Mouse (Mus musculus) embryo, embryonic 11 days (tissue): ENCODE measurements around the gene Lgals9.

Source experiments
- DNase-seq: peaks from one replicate; pipeline ENCODE4 v3.0.0-alpha.2; 2015

The Lgals9 gene

GRCm38 (mm10) chr11:78916410-78916809 is 68.3 kb downstream of the Lgals9 start:
- no peak for DNase-seq

DNA sequence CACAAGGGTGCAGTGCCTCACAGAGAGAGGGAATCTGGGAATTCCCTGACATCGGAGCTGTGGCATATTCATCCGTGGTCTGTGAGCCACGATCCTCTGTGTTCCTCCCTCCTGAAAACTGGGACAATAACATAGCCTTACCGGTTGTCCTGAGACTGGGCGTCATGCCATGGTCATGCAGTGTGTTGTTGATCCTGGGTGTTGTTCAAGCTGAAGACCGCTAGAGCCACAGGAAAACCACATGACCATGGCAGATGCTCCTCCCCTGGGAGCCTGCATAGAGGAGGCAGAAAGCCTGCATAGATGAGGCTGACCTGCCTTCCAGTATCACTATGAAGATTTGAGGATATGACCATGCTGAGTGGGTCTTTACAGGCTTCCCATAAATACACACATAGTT is 69.3 kb downstream of the Lgals9 start:
- DNase-seq, result no peak
